Mouse (Mus musculus) midbrain, embryonic 12.5 days (tissue): ENCODE results near the gene Zdhhc16. TPM values are rescaled to one million over a fixed set of nuclear protein-coding genes. Genes with fewer than 3 reads are reported as not detected.

ENCODE experiments used
- ATAC-seq: fragments of 200-750 bp; cut with Nextera tagmentation; 2 replicates; pipeline ENCODE4 v1.8.0; 2017; ENCODE audit warnings: low read depth, moderate TSS enrichment, moderate library complexity; ENCODE audit not compliant: low FRiP score
- H3K27ac ChIP-seq: fragments of 300-500 bp; sonication (generic); replicated peaks from 2 replicates; pipeline ENCODE4 v1.5.1; 2016; ENCODE audit warnings: mild to moderate bottlenecking
- H3K27me3 ChIP-seq: fragments of 300-500 bp; sonication (generic); 2 replicates; pipeline ENCODE4 v1.6.1; 2016; ENCODE audit warnings: mild to moderate bottlenecking
- H3K36me3 ChIP-seq: fragments of 300-500 bp; sonication (generic); 2 replicates; pipeline ENCODE4 v1.6.1; 2016
- H3K4me1 ChIP-seq: fragments of 300-500 bp; sonication (generic); 2 replicates; pipeline ENCODE4 v1.6.1; 2016
- H3K4me2 ChIP-seq: fragments of 300-500 bp; sonication (generic); replicated peaks from 2 replicates; pipeline ENCODE4 v1.6.1; 2016; ENCODE audit warnings: mild to moderate bottlenecking, moderate library complexity
- H3K4me3 ChIP-seq: fragments of 300-500 bp; sonication (generic); 2 replicates; pipeline ENCODE4 v1.5.1; 2016; ENCODE audit warnings: mild to moderate bottlenecking
- H3K9ac ChIP-seq: fragments of 300-500 bp; sonication (generic); replicated peaks from 2 replicates; pipeline ENCODE4 v1.6.1; 2016; ENCODE audit warnings: mild to moderate bottlenecking, moderate library complexity
- H3K9me3 ChIP-seq: fragments of 300-500 bp; sonication (generic); 2 replicates; pipeline ENCODE4 v1.6.1; 2016; ENCODE audit warnings: mild to moderate bottlenecking
- WGBS: fragments of 180-500 bp; shearing (Covaris S2); methylation state at CpG from one replicate; pipeline ENCODE4 v1.1.7; 2016; 5-methylcytosine and 5-hydroxymethylcytosine counted together
- polyA plus RNA-seq: library from polyadenylated mRNA; unstranded; fragments of >200 nt; fragmentation: Nextera tagmentation; extraction: Ambion mirVana; gene quantifications from 2 replicates; pipeline ENCODE4 v1.2.1, GENCODE M21; 2016

Gene Zdhhc16
- polyA plus RNA-seq: 79.9 and 82.6 TPM in 2 replicates

- H3K27ac ChIP-seq: peak within 1 kb of the TSS; percentile 39; the same call in 1 of the 2 replicates
- no peaks in the 10 kb centered on the region for H3K27me3 ChIP-seq
- WGBS: under 1% methylated on average over 47 of the region's 47 CpGs
- no peaks in the 10 kb centered on the region for H3K9me3 ChIP-seq
- H3K4me2 ChIP-seq: peak within 1 kb of the TSS; percentile 94
- peaks cover 24% of the 10 kb centered on the region for H3K36me3 ChIP-seq
- peak; percentile 100 for ATAC-seq
- peaks cover 22% of the 10 kb centered on the region for H3K4me1 ChIP-seq
- peak within 1 kb of the TSS; percentile 79 for H3K9ac ChIP-seq
- H3K4me3 ChIP-seq: peak within 1 kb of the TSS; percentile 94
Measured at GRCm38 (mm10) chr19:41933179-41934086, at the start of gene Zdhhc16, which contains the start of gene Exosc1. Gene Zdhhc16 (plus strand): TSS chr19:41933480. Gene Exosc1 (minus strand): TSS chr19:41933423.

DNA sequence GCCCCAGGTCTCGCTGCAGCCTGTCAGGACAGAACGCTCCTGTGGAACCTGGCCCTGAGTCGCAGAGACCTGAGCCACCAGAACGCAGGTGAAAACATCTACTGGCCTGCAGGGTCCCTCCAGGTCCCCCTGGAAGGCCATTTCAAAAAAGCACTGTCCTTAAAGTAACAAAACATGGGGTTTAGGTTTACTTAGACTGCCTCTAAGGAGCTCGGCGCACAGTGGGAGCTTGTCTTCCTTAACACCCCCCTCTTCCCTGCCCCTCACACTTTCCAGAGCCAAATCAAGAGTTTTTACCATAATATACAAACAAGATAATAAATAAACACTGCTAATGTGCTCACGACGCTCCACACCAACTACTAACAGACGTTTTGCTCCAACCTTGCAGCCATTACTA lies 49.4 kb upstream of the Zdhhc16 start:
- H3K27ac ChIP-seq: no peak overlapping the region
- no peak for ATAC-seq
- no peaks in the 10 kb centered on the region for H3K27me3 ChIP-seq
- H3K9me3 ChIP-seq: no peaks in the 10 kb centered on the region
- no peaks in the 10 kb centered on the region for H3K4me1 ChIP-seq
- no peak overlapping the region for H3K4me3 ChIP-seq
- H3K4me2 ChIP-seq: no peak overlapping the region
- WGBS: 94% methylated on average over 9 of the region's 9 CpGs
- H3K36me3 ChIP-seq: peaks cover 70% of the 10 kb centered on the region
- H3K9ac ChIP-seq: no peak overlapping the region

DNA sequence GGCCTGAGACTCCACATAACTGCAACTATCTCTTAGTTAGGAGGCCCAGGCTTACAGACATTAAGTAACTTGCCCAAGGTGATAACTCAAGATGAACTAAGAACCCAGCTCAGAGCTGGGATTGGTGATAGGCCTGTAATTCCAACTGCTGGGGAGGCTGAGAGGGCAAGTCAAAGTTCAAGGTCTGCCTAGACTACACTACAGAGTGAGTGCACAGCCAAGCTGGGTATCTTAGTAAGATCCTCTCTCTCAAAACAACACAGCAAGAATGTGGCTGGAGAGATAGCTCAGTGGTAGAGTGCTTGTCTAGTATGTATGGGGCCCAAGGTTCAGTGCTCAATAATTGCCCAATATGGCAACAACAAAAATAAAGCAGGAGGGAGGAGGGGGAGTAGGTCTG lies 45.1 kb upstream of the Zdhhc16 start:
- Histone ChIP-seq H3K4me2 (no peak overlapping the region), H3K4me1 (no peaks in the 10 kb centered on the region), H3K27ac (no peak overlapping the region), H3K9me3 (no peaks in the 10 kb centered on the region), H3K36me3 (peaks cover 66% of the 10 kb centered on the region), H3K9ac (no peak overlapping the region), H3K27me3 (no peaks in the 10 kb centered on the region), H3K4me3 (no peak overlapping the region)
- ATAC-seq: no peak

GRCm38 (mm10) chr19:41894959-41895358 lies 38.3 kb upstream of the Zdhhc16 start:
- H3K4me3 ChIP-seq: peak overlapping the region; percentile 73
- peak overlapping the region; percentile 63; the same call in 1 of the 2 replicates for H3K9ac ChIP-seq
- no peak for ATAC-seq
- peaks cover 16% of the 10 kb centered on the region for H3K4me1 ChIP-seq
- H3K9me3 ChIP-seq: no peaks in the 10 kb centered on the region
- no peak overlapping the region for H3K27ac ChIP-seq
- H3K27me3 ChIP-seq: no peaks in the 10 kb centered on the region
- H3K4me2 ChIP-seq: peak overlapping the region; percentile 90
- 55% methylated on average over 7 of the region's 7 CpGs for WGBS
- H3K36me3 ChIP-seq: peaks cover 7% of the 10 kb centered on the region

DNA sequence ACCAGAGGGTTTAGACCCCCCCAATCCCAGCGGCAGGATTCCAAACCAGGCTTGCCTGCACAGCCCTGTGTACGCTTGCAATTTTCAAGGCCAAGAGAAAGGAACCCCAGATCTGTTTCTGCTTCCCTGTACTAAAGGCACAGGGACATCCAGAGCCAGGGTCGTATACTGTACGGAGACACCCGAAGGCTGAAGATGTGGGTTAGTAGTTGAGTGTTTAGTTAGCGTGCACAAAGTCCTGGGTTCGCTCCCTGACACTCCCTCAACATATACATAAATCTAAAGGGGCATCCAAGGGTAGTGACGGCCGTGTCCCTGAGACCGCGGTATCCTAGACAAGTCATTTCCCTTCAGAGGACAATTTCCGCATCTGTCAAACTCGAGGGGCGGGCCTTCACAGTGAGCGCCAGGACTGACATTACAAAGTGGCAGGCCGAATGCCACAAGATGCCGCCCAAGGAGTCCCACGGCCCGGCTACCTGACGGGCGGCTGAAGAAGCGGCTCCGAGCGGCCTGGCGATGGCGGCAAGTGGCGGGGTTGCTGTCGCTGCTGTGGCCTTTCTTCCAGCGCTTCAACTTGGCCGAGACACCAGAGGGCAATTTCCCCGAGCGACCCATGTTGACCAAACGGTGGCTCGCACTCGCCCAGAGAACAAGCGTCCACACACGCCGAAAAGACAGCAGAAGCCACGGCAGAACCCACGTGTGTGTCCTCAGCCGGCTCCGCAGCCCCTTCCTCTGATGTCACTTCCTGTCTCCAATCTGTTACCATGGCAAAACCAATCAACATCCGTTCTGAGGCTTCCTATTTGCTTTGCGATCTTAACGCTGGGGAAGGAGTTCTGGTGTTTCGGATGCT lies 37.6 kb upstream of the Zdhhc16 start, which contains the start of gene Rrp12:
Rrp12 (minus strand) TSS at position 714 of the 859 bp plus-strand sequence.
- Histone ChIP-seq H3K4me2 (peak within 1 kb of the TSS; percentile 90), H3K4me1 (peaks cover 16% of the 10 kb centered on the region), H3K9me3 (no peaks in the 10 kb centered on the region), H3K27ac (no peak within 1 kb of the TSS), H3K36me3 (peaks cover 5% of the 10 kb centered on the region; the same call in 1 of the 2 replicates), H3K4me3 (peak within 1 kb of the TSS; percentile 73), H3K27me3 (no peaks in the 10 kb centered on the region), H3K9ac (peak within 1 kb of the TSS; percentile 63)
- ATAC-seq: peak; percentile 87
- WGBS: 2% methylated on average over 46 of the region's 46 CpGs

DNA sequence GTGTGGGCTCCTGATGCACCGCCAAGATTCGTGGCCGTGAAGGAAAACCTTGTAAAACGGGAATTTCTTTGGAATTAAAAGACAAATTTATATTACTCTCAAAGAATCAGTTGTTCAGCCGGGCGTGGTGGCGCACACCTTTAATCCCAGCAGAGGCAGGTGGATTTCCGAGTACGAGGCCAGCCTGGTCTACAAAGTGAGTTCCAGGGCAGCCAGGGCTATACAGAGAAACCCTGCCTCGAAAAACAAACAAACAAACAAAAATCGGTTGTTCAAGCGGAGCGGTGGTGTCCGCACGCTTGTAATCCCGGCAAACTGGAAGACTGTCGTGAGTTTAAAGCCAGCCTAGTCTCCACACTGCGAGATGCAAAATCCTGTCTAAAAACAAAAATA lies 37.0 kb upstream of the Zdhhc16 start:
- H3K4me3 ChIP-seq: peak overlapping the region; percentile 73
- H3K27ac ChIP-seq: no peak overlapping the region
- peak overlapping the region; percentile 63 for H3K9ac ChIP-seq
- WGBS: 18% methylated on average over 18 of the region's 18 CpGs
- no peaks in the 10 kb centered on the region for H3K9me3 ChIP-seq
- H3K27me3 ChIP-seq: no peaks in the 10 kb centered on the region
- H3K4me1 ChIP-seq: peaks cover 16% of the 10 kb centered on the region
- ATAC-seq: peak; percentile 41
- H3K36me3 ChIP-seq: 0 out of 2 replicates have a peak, but pooled peaks cover 5% of the 10 kb centered on the region
- H3K4me2 ChIP-seq: peak overlapping the region; percentile 90

GRCm38 (mm10) chr19:41898860-41899259 lies 34.4 kb upstream of the Zdhhc16 start:
- Histone ChIP-seq H3K36me3 (no peaks in the 10 kb centered on the region), H3K4me3 (no peak overlapping the region), H3K9me3 (no peaks in the 10 kb centered on the region), H3K4me2 (no peak overlapping the region), H3K27me3 (no peaks in the 10 kb centered on the region), H3K27ac (no peak overlapping the region), H3K4me1 (peaks cover 16% of the 10 kb centered on the region), H3K9ac (no peak overlapping the region)
- 45% methylated on average over 4 of the region's 4 CpGs for WGBS
- no peak for ATAC-seq

DNA sequence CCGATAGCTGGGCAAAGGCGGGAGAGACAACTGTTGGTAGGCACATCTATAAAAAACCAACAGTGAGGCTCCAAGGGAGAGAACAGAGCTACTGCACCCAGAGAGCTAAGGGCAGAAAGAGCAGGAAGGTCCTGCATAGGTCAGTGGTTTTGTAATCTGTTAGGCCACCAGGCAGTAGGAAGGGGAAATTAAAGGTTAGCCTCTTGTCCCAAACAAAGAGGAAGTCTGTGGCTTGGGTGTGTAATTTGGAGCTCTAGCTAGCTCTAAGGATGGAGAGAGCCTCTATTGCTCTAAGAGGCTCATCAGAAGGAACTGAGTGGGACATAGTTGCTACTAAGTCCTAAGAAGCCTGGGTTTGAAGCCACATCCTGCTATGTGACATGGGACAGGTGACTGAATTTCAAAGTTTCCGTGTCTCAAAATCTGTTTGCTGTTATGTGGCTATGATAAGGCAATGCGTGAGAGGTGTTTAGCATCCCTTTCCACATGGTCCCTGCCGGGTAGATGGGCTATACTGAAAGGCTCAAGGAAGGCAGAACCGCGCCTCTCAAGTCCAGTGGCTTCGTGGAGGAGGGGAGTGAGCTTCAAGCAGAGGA lies 32.7 kb upstream of the Zdhhc16 start:
- Histone ChIP-seq H3K9ac (no peak overlapping the region), H3K4me1 (peaks cover 4% of the 10 kb centered on the region; the same call in 1 of the 2 replicates), H3K4me3 (no peak overlapping the region), H3K27me3 (no peaks in the 10 kb centered on the region), H3K27ac (no peak overlapping the region), H3K4me2 (no peak overlapping the region), H3K9me3 (no peaks in the 10 kb centered on the region), H3K36me3 (no peaks in the 10 kb centered on the region)
- no peak for ATAC-seq
- WGBS: 88% methylated on average over 8 of the region's 8 CpGs

GRCm38 (mm10) chr19:41901696-41902095 lies 31.6 kb upstream of the Zdhhc16 start:
- Histone ChIP-seq H3K27ac (no peak overlapping the region), H3K9me3 (no peaks in the 10 kb centered on the region), H3K36me3 (no peaks in the 10 kb centered on the region), H3K4me3 (no peak overlapping the region), H3K4me2 (no peak overlapping the region), H3K4me1 (no peaks in the 10 kb centered on the region), H3K9ac (no peak overlapping the region), H3K27me3 (no peaks in the 10 kb centered on the region)
- WGBS: 65% methylated on average over 2 of the region's 2 CpGs
- no peak for ATAC-seq

- Histone ChIP-seq H3K36me3 (no peaks in the 10 kb centered on the region), H3K4me2 (no peak overlapping the region), H3K27ac (no peak overlapping the region), H3K4me1 (no peaks in the 10 kb centered on the region), H3K4me3 (no peak overlapping the region), H3K27me3 (no peaks in the 10 kb centered on the region), H3K9me3 (no peaks in the 10 kb centered on the region), H3K9ac (no peak overlapping the region)
- 86% methylated on average over 10 of the region's 10 CpGs for WGBS
- no peak for ATAC-seq
Measured at GRCm38 (mm10) chr19:41902848-41903593, 30.3 kb upstream of the Zdhhc16 start.

DNA sequence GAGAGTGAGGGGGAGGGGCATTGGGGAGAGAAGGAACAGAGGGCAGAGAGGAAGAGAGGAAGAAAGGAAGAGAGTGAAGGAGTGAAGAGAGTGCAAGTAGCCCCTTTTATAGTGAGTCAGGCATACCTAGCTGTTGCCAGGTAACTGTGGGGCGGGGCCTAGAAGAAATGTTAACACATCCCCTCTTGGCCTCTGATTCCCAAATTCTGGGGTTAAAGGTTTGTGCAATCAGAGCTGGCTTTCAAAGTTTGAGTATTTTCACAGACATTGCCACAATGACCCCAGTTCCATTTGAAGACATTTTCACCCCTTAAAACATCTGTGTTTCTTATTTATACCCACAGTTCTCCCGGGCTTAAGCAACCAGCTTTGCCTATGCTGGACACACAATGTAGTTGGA lies 28.0 kb upstream of the Zdhhc16 start:
- Histone ChIP-seq H3K36me3 (no peaks in the 10 kb centered on the region), H3K9me3 (no peaks in the 10 kb centered on the region), H3K27me3 (no peaks in the 10 kb centered on the region), H3K4me2 (no peak overlapping the region), H3K4me1 (no peaks in the 10 kb centered on the region), H3K9ac (no peak overlapping the region), H3K27ac (no peak overlapping the region), H3K4me3 (no peak overlapping the region)
- WGBS: 86% methylated on average over 2 of the region's 2 CpGs
- ATAC-seq: no peak
